Mouse (Mus musculus) MEL (cell line): ENCODE measurements around the gene Krtcap3. TPM values are rescaled to one million over a fixed set of nuclear protein-coding genes. Genes with fewer than 3 reads are reported as not detected.
A peak's percentile ranks its signal among the peaks of the same experiment; 100 is the strongest.

Source experiments
- DNase-seq: peaks from one replicate; pipeline ENCODE4 v3.0.0; 2011; ENCODE audit warnings: low read depth, low spot score
- H3K27ac ChIP-seq: 2 replicates; pipeline ENCODE4 v1.5.1; 2012; ENCODE audit warnings: low read depth, mild to moderate bottlenecking, control low read depth, low read length, moderate library complexity; ENCODE audit not compliant: control insufficient read depth
- H3K27me3 ChIP-seq, 2 experiments: fragments of 150-350 bp in 1 of 2; sonication (generic) in 1 of 2; 2 replicates each; pipeline ENCODE4 v1.6.1; 2012; ENCODE audit warnings: low read length in 2 of 2, mild to moderate bottlenecking in 2 of 2, improper control_type of control experiment in 1 of 2, moderate library complexity in 1 of 2; ENCODE audit not compliant: insufficient read depth in 2 of 2, control insufficient read depth in 1 of 2
- H3K36me3 ChIP-seq, 2 experiments: 2 replicates each; pipeline ENCODE4 v1.6.1; 2012 to 2014; ENCODE audit warnings: low read length in 2 of 2, improper control_type of control experiment in 1 of 2, inconsistent platforms in 1 of 2, mild to moderate bottlenecking in 1 of 2; ENCODE audit not compliant: insufficient read depth in 2 of 2, control insufficient read depth in 1 of 2
- H3K4me1 ChIP-seq, 2 experiments: fragments of 150-350 bp in 1 of 2; sonication (generic) in 1 of 2; 2 replicates each; pipeline ENCODE4 v1.6.1; 2012; ENCODE audit warnings: low read length in 2 of 2, improper control_type of control experiment in 1 of 2, mild to moderate bottlenecking in 1 of 2; ENCODE audit not compliant: insufficient read depth in 2 of 2, control insufficient read depth in 1 of 2
- H3K4me3 ChIP-seq, 2 experiments: fragments of 150-350 bp in 1 of 2; sonication (generic) in 1 of 2; 2 replicates each; pipeline ENCODE4 v1.5.1; 2012; ENCODE audit warnings: low read depth in 2 of 2, low read length in 2 of 2, mild to moderate bottlenecking in 2 of 2, moderate library complexity in 2 of 2, control low read depth in 1 of 2, improper control_type of control experiment in 1 of 2; ENCODE audit not compliant: control insufficient read depth in 1 of 2, insufficient read depth in 1 of 2
- H3K79me2 ChIP-seq: 2 replicates; pipeline ENCODE4 v1.6.1; 2012; ENCODE audit warnings: mild to moderate bottlenecking, low read length, moderate library complexity; ENCODE audit not compliant: control insufficient read depth, poor library complexity, insufficient read depth
- H3K9ac ChIP-seq: 2 replicates; pipeline ENCODE4 v1.6.1; 2012; ENCODE audit warnings: low read depth, mild to moderate bottlenecking, control low read depth, low read length, moderate library complexity; ENCODE audit not compliant: control insufficient read depth, poor library complexity, severe bottlenecking
- H3K9me3 ChIP-seq: fragments of 150-350 bp; sonication (generic); replicated peaks from 2 replicates; pipeline ENCODE4 v1.6.1; 2012; ENCODE audit warnings: mild to moderate bottlenecking, low read length, improper control_type of control experiment, moderate library complexity; ENCODE audit not compliant: insufficient read depth
- BHLHE40 ChIP-seq: IDR thresholded peaks from 2 replicates; pipeline ENCODE4 v1.6.1; 2012; ENCODE audit warnings: low read depth, mild to moderate bottlenecking, inconsistent platforms, low read length, improper control_type of control experiment, borderline replicate concordance
- CHD1 ChIP-seq: IDR thresholded peaks from 2 replicates; pipeline ENCODE4 v1.6.1; 2012; ENCODE audit warnings: low read depth, mild to moderate bottlenecking, inconsistent platforms, low read length, improper control_type of control experiment
- CHD2 ChIP-seq: IDR thresholded peaks from 2 replicates; pipeline ENCODE4 v1.6.1; 2011; ENCODE audit warnings: low read length, improper control_type of control experiment
- CTCF ChIP-seq, 3 experiments: IDR thresholded peaks in 2 of 3; conservative IDR thresholded peaks in 1 of 3; 2 replicates each; pipeline ENCODE4 v1.5.1; 2011 to 2012; ENCODE audit warnings: low read length in 3 of 3, low read depth in 2 of 3, mild to moderate bottlenecking in 2 of 3, improper control_type of control experiment in 1 of 3, inconsistent platforms in 1 of 3, mixed read lengths in 1 of 3, moderate library complexity in 1 of 3; ENCODE audit not compliant: control insufficient read depth in 1 of 3, insufficient read depth in 1 of 3, poor library complexity in 1 of 3, severe bottlenecking in 1 of 3
- E2F4 ChIP-seq: IDR thresholded peaks from 2 replicates; pipeline ENCODE4 v1.6.1; 2011; ENCODE audit warnings: low read depth, low read length, improper control_type of control experiment, borderline replicate concordance
- ELF1 ChIP-seq: IDR thresholded peaks from 2 replicates; pipeline ENCODE4 v1.6.1; 2014; ENCODE audit warnings: low read depth, mild to moderate bottlenecking, inconsistent platforms, low read length, improper control_type of control experiment, moderate library complexity
- ETS1 ChIP-seq: IDR thresholded peaks from 2 replicates; pipeline ENCODE4 v1.6.1; 2012; ENCODE audit warnings: low read depth, mild to moderate bottlenecking, inconsistent platforms, low read length, improper control_type of control experiment, moderate library complexity
- JUND ChIP-seq: IDR thresholded peaks from 2 replicates; pipeline ENCODE4 v1.6.1; 2011; ENCODE audit warnings: low read depth, mild to moderate bottlenecking, improper control_type of control experiment, low read length
- KAT2A ChIP-seq: conservative IDR thresholded peaks from 2 replicates; pipeline ENCODE4 v1.6.1; 2012; ENCODE audit warnings: low read depth, low read length, improper control_type of control experiment, inconsistent platforms
- MAFK ChIP-seq: IDR thresholded peaks from 2 replicates; pipeline ENCODE4 v1.6.1; 2011; ENCODE audit warnings: low read depth, mild to moderate bottlenecking, low read length, improper control_type of control experiment, borderline replicate concordance
- NRF1 ChIP-seq: IDR thresholded peaks from 2 replicates; pipeline ENCODE4 v1.6.1; 2014; ENCODE audit warnings: low read depth, mild to moderate bottlenecking, inconsistent platforms, low read length, improper control_type of control experiment, moderate library complexity; ENCODE audit not compliant: poor library complexity, insufficient read depth, severe bottlenecking
- POLR2AphosphoS2 ChIP-seq: IDR thresholded peaks from 2 replicates; pipeline ENCODE4 v1.6.1; 2011; ENCODE audit warnings: low read length, improper control_type of control experiment
- SIN3A ChIP-seq: IDR thresholded peaks from 2 replicates; pipeline ENCODE4 v1.6.1; 2012; ENCODE audit warnings: low read length, improper control_type of control experiment, inconsistent platforms
- SMC3 ChIP-seq: IDR thresholded peaks from 2 replicates; pipeline ENCODE4 v1.6.1; 2011; ENCODE audit warnings: low read depth, low read length, improper control_type of control experiment
- TAL1 ChIP-seq: IDR thresholded peaks from 2 replicates; pipeline ENCODE4 v1.6.1; 2012; ENCODE audit warnings: mild to moderate bottlenecking, inconsistent platforms, low read length, moderate library complexity, mixed read lengths
- UBTF ChIP-seq: IDR thresholded peaks from 2 replicates; pipeline ENCODE4 v1.6.1; 2012; ENCODE audit warnings: low read depth, mild to moderate bottlenecking, inconsistent platforms, low read length, improper control_type of control experiment, moderate library complexity, borderline replicate concordance; ENCODE audit not compliant: insufficient read depth
- USF1 ChIP-seq: IDR thresholded peaks from 2 replicates; pipeline ENCODE4 v1.6.1; 2014; ENCODE audit warnings: low read depth, mild to moderate bottlenecking, inconsistent platforms, low read length, improper control_type of control experiment, moderate library complexity
- USF2 ChIP-seq, 2 experiments: IDR thresholded peaks; 2 replicates each; pipeline ENCODE4 v1.6.1; 2011 to 2012; ENCODE audit warnings: improper control_type of control experiment in 2 of 2, low read length in 2 of 2, borderline replicate concordance in 1 of 2, inconsistent platforms in 1 of 2, low read depth in 1 of 2, mild to moderate bottlenecking in 1 of 2; ENCODE audit not compliant: insufficient read depth in 1 of 2
- ZMIZ1 ChIP-seq: IDR thresholded peaks from 2 replicates; pipeline ENCODE4 v1.6.1; 2012; ENCODE audit warnings: low read depth, mild to moderate bottlenecking, inconsistent platforms, low read length, improper control_type of control experiment, moderate library complexity
- ZNF384 ChIP-seq: IDR thresholded peaks from 2 replicates; pipeline ENCODE4 v1.6.1; 2012; ENCODE audit warnings: low read depth, mild to moderate bottlenecking, inconsistent platforms, low read length, improper control_type of control experiment
- polyA plus RNA-seq, 2 experiments: library from polyadenylated mRNA; stranded (reverse) in 1 of 2; unstranded in 1 of 2; fragments of >175 nt in 1 of 2; fragments of >200 nt in 1 of 2; gene quantifications; 2 replicates each; pipeline versions ENCODE4 v1.2.1 to v1.2.4; 2012; ENCODE audit warnings: low replicate concordance in 2 of 2, low read depth in 1 of 2; ENCODE audit not compliant: insufficient read length in 2 of 2, insufficient read depth in 1 of 2, missing spikeins in 1 of 2
- total RNA-seq: library from RNA; depleted of rRNA; stranded (reverse); fragments of 300-350 nt; gene quantifications from 2 replicates; pipeline ENCODE4 v1.2.3, GENCODE M21; 2012; rRNA removed

The Krtcap3 gene
- total and polyA plus RNA-seq, 3 experiments, result 1.2 to 3.3 TPM; not detected in 1

DNA sequence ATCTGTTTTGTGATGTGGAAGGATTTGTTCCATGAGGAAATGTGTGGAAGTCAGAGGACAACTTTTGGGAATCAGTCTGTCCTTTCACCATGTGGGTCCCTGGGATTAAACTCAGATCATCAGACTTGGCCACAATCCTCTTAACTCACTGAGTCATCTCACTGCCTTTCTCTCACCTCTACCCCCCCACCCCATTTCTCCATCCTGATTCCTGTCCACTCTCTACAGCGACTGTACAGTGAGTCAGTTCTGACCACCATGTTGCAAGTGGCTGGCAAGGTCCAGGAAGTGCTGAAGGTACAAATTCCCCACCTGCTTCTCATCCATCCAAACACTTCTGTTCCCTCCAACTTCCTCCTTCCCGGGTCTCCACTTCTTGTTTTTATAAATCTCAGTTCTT lies 47.0 kb downstream of the Krtcap3 start:
- H3K36me3 ChIP-seq, result no peaks in the 10 kb centered on the region
- H3K79me2 ChIP-seq, result no peaks in the 10 kb centered on the region
- no peaks in the 10 kb centered on the region for H3K4me1 ChIP-seq
- H3K27me3 ChIP-seq, result peaks cover 6% of the 10 kb centered on the region in 2 experiments
- H3K9ac ChIP-seq, result no peak overlapping the region
- no peak overlapping the region for H3K27ac ChIP-seq
- no peak for DNase-seq
- TF ChIP-seq JUND, result no peak
- TF ChIP-seq SIN3A, result no peak
- no peak for TF ChIP-seq KAT2A
- TF ChIP-seq BHLHE40, result no peak
- no peak for TF ChIP-seq CHD2
- TF ChIP-seq NRF1, result no peak
- TF ChIP-seq SMC3, result no peak
- TF ChIP-seq E2F4, result no peak
- no peak for TF ChIP-seq CHD1
- no peak for TF ChIP-seq USF1
- TF ChIP-seq POLR2AphosphoS2, result no peak
- no peak for TF ChIP-seq ZMIZ1
- no peak for TF ChIP-seq ETS1
- no peak for TF ChIP-seq UBTF
- no peak for TF ChIP-seq MAFK
- no peak for TF ChIP-seq USF2 (IDR thresholded peaks at IDR 0.05; ENCODE audit: borderline replicate concordance in 1 of 2, insufficient read depth in 1 of 2, low read depth in 1 of 2, low read length in 2 of 2)
- no peak for TF ChIP-seq ELF1
- H3K4me3 ChIP-seq, result no peak overlapping the region
- no peaks in the 10 kb centered on the region for H3K9me3 ChIP-seq

DNA sequence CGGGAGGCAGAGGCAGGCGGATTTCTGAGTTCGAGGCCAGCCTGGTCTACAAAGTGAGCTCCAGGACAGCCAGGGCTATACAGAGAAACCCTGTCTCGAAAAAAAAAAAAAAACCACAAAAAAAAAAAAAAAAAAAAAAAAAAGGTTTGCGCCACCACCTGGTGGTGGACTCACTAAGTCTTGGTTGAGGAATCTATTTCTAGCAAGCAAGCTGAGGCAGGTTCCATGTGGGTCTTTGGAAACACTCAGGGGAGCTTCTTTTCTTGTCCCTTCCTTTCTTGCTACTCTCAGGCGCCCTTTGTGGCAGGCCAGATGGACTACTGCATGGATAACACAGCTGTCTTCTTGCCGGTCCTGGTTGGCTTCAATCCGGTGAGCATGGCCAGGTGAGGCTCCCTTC lies 50.4 kb downstream of the Krtcap3 start:
- Histone ChIP-seq H3K9ac (no peak overlapping the region), H3K27ac (no peak overlapping the region), H3K4me3 (no peak overlapping the region), H3K27me3 (peaks cover 8 to 9% of the 10 kb centered on the region in 2 experiments), H3K4me1 (no peaks in the 10 kb centered on the region), H3K79me2 (no peaks in the 10 kb centered on the region), H3K9me3 (no peaks in the 10 kb centered on the region), H3K36me3 (no peaks in the 10 kb centered on the region)
- no peak for DNase-seq
- peak; percentile 95 for TF ChIP-seq ZNF384
- peak; percentile 19; the same call in 1 of the 2 replicates for TF ChIP-seq SMC3
- 0 out of 6 replicates have a peak, but pooled peaks of 1 of the 3 experiments have one; percentile 14 for TF ChIP-seq CTCF (IDR thresholded peaks at IDR 0.05 in 2 of 3, conservative IDR thresholded peaks at IDR 0.05 in 1 of 3; ENCODE audit: control insufficient read depth in 1 of 3, insufficient read depth in 1 of 3, low read depth in 2 of 3, low read length in 3 of 3, poor library complexity in 1 of 3, severe bottlenecking in 1 of 3)
- TF ChIP-seq TAL1, result no peak

Other genes with a start within 250 kb of the Krtcap3 start
- gene Atraid, start 203.4 kb upstream of the Krtcap3 start, total RNA-seq, result 31.7 and 37.2 TPM in 2 replicates
- gene Atraid, start 203.4 kb upstream of the Krtcap3 start, polyA plus RNA-seq, result 10 to 100 TPM in 1 of 2 experiments, not detected in 1; 58.0 TPM
- gene Slc5a6, start 202.8 kb upstream of the Krtcap3 start, total RNA-seq, result 25.6 and 34.5 TPM in 2 replicates
- 10 to 100 TPM in 1 of 2 experiments, not detected in 1; 41.7 TPM for gene Slc5a6, start 202.8 kb upstream of the Krtcap3 start, polyA plus RNA-seq
- 213 and 228 TPM in 2 replicates for gene Cad, start 196.9 kb upstream of the Krtcap3 start, total RNA-seq
- 100 to 1,000 TPM; 254 to 383 TPM for gene Cad, start 196.9 kb upstream of the Krtcap3 start, polyA plus RNA-seq
- gene Dnajc5g, start 145.4 kb upstream of the Krtcap3 start, total RNA-seq, result not detected in 2 replicates
- not detected for gene Dnajc5g, start 145.4 kb upstream of the Krtcap3 start, polyA plus RNA-seq
- not detected in 2 replicates for gene Slc30a3, start 143.5 kb upstream of the Krtcap3 start, total RNA-seq
- gene Slc30a3, start 143.5 kb upstream of the Krtcap3 start, polyA plus RNA-seq, result not detected
- not detected in 2 replicates for gene Trim54, start 135.0 kb upstream of the Krtcap3 start, total RNA-seq
- not detected for gene Trim54, start 135.0 kb upstream of the Krtcap3 start, polyA plus RNA-seq
- gene Ucn, start 112.9 kb upstream of the Krtcap3 start, total RNA-seq, result not detected in 2 replicates
- not detected for gene Ucn, start 112.9 kb upstream of the Krtcap3 start, polyA plus RNA-seq
- 25.4 and 25.8 TPM in 2 replicates for gene Mpv17, start 97.4 kb upstream of the Krtcap3 start, total RNA-seq
- gene Mpv17, start 97.4 kb upstream of the Krtcap3 start, polyA plus RNA-seq, result 10 to 100 TPM in 1 of 2 experiments, not detected in 1; 49.9 TPM
- 5.0 and 5.8 TPM in 2 replicates for gene Gm29609, start 71.8 kb upstream of the Krtcap3 start, total RNA-seq
- gene Gm29609, start 71.8 kb upstream of the Krtcap3 start, polyA plus RNA-seq, result 1 to 10 TPM in 1 of 2 experiments, not detected in 1; 6.4 TPM
- 46.7 and 50.9 TPM in 2 replicates for gene Gtf3c2, start 71.5 kb upstream of the Krtcap3 start, total RNA-seq
- gene Gtf3c2, start 71.5 kb upstream of the Krtcap3 start, polyA plus RNA-seq, result 100 to 1,000 TPM in 1 of 2 experiments, not detected in 1; 129 TPM
- gene Snx17, start 58.5 kb upstream of the Krtcap3 start, total RNA-seq, result 67.3 and 85.1 TPM in 2 replicates
- gene Snx17, start 58.5 kb upstream of the Krtcap3 start, polyA plus RNA-seq, result 10 to 100 TPM in 1 of 2 experiments, not detected in 1; 85.6 TPM
- 126 and 151 TPM in 2 replicates for gene Eif2b4, start 58.3 kb upstream of the Krtcap3 start, total RNA-seq
- gene Eif2b4, start 58.3 kb upstream of the Krtcap3 start, polyA plus RNA-seq, result 100 to 1,000 TPM in 1 of 2 experiments, not detected in 1; 282 TPM
- 6.0 and 7.0 TPM in 2 replicates for gene Zfp513, start 49.4 kb upstream of the Krtcap3 start, total RNA-seq
- gene Zfp513, start 49.4 kb upstream of the Krtcap3 start, polyA plus RNA-seq, result 10 to 100 TPM in 1 of 2 experiments, not detected in 1; 15.2 TPM
- gene Ppm1g, start 31.0 kb upstream of the Krtcap3 start, total RNA-seq, result 374 and 408 TPM in 2 replicates
- gene Ppm1g, start 31.0 kb upstream of the Krtcap3 start, polyA plus RNA-seq, result 100 to 1,000 TPM; 169 to 639 TPM
- 40.5 and 42.0 TPM in 2 replicates for gene Nrbp1, start 10.8 kb upstream of the Krtcap3 start, total RNA-seq
- 10 to 100 TPM in 1 of 2 experiments, not detected in 1; 55.2 TPM for gene Nrbp1, start 10.8 kb upstream of the Krtcap3 start, polyA plus RNA-seq
- gene Gm9970, start 10.5 kb upstream of the Krtcap3 start, total RNA-seq, result not detected in 2 replicates
- under 1 TPM in 1 of 2 experiments, not detected in 1; 0.24 TPM for gene Gm9970, start 10.5 kb upstream of the Krtcap3 start, polyA plus RNA-seq
- gene Ift172, start 39.4 kb downstream of the Krtcap3 start, total RNA-seq, result 13.5 and 15.3 TPM in 2 replicates
- gene Ift172, start 39.4 kb downstream of the Krtcap3 start, polyA plus RNA-seq, result 10 to 100 TPM in 1 of 2 experiments, not detected in 1; 21.8 TPM
- gene Fndc4, start 44.4 kb downstream of the Krtcap3 start, total RNA-seq, result not detected in 2 replicates
- gene Fndc4, start 44.4 kb downstream of the Krtcap3 start, polyA plus RNA-seq, result under 1 TPM in 1 of 2 experiments, not detected in 1; 0.32 TPM
- 0.04 TPM in 1 of 2 replicates, not detected in the other for gene Gckr, start 45.8 kb downstream of the Krtcap3 start, total RNA-seq
- under 1 TPM in 1 of 2 experiments, not detected in 1; 0.19 TPM for gene Gckr, start 45.8 kb downstream of the Krtcap3 start, polyA plus RNA-seq
- 32.9 and 36.6 TPM in 2 replicates for gene Zfp512, start 200.7 kb downstream of the Krtcap3 start, total RNA-seq
- gene Zfp512, start 200.7 kb downstream of the Krtcap3 start, polyA plus RNA-seq, result 10 to 100 TPM in 1 of 2 experiments, not detected in 1; 47.0 TPM
- 0.13 and 0.15 TPM in 2 replicates for gene 4930548H24Rik, start 234.0 kb downstream of the Krtcap3 start, total RNA-seq
- gene 4930548H24Rik, start 234.0 kb downstream of the Krtcap3 start, polyA plus RNA-seq, result under 1 TPM in 1 of 2 experiments, not detected in 1; 0.13 TPM
- 59.0 and 75.6 TPM in 2 replicates for gene Gpn1, start 243.1 kb downstream of the Krtcap3 start, total RNA-seq
- 100 to 1,000 TPM in 1 of 2 experiments, not detected in 1; 125 TPM for gene Gpn1, start 243.1 kb downstream of the Krtcap3 start, polyA plus RNA-seq